Comparison of ENCODE assay signal across 15 mouse cellular contexts in genomic region chr2:29453376-29453775, GRCm38 (mm10).
"Had no signal": no experiment of that assay in that cellular context is flagged by ENCODE, and none has a peak within 500 bp of the region (broad histone marks: within the 10 kb centered on the region; RNA-seq: fewer than 3 reads in every experiment).

No protein-coding gene starts in this region.

- H3K4me2 ChIP-seq: limb, embryonic 12.5 days; liver, embryonic 13.5 days; lung, embryonic 15.5 days; neural tube, embryonic 12.5 days had no signal

- H3K27me3 ChIP-seq: limb, embryonic 12.5 days; liver, embryonic 13.5 days; lung, embryonic 15.5 days; neural tube, embryonic 12.5 days had no signal

- H3K9me3 ChIP-seq: limb, embryonic 12.5 days; liver, embryonic 13.5 days; lung, embryonic 15.5 days; neural tube, embryonic 12.5 days had no signal

- DNase-seq: kidney, adult 18-20 months; kidney, postnatal 10 days; kidney, postnatal 4 days; liver; liver, embryonic 13.5 days; liver, postnatal 0 days; lung, postnatal 36 days; right cerebral cortex, postnatal 4 days; spleen, adult 18-20 months; thymus, adult 2 months; thymus, postnatal 36 days had no signal

- H3K36me3 ChIP-seq: limb, embryonic 12.5 days; liver, embryonic 13.5 days; lung, embryonic 15.5 days; neural tube, embryonic 12.5 days had no signal

- H3K4me3 ChIP-seq: left cerebral cortex, adult 2 months; limb, embryonic 12.5 days; liver, embryonic 13.5 days; lung, embryonic 15.5 days; neural tube, embryonic 12.5 days had no signal

- H3K9ac ChIP-seq: limb, embryonic 12.5 days; liver, embryonic 13.5 days; liver, postnatal 0 days; lung, embryonic 15.5 days; neural tube, embryonic 12.5 days had no signal

- ATAC-seq: liver, postnatal 0 days had no signal

- H3K27ac ChIP-seq: left cerebral cortex, adult 2 months; limb, embryonic 12.5 days; liver, embryonic 13.5 days; lung, embryonic 15.5 days; neural tube, embryonic 12.5 days had no signal
